Mouse (Mus musculus) hindbrain, embryonic 11.5 days (tissue): ENCODE data around the gene Cyp27a1. TPM values are rescaled to one million over a fixed set of nuclear protein-coding genes. Genes with fewer than 3 reads are reported as not detected.

Source experiments
- ATAC-seq: fragments of 200-750 bp; cut with Nextera tagmentation; 2 replicates; pipeline ENCODE4 v1.8.0; 2017; ENCODE audit warnings: mild to moderate bottlenecking, moderate TSS enrichment, moderate library complexity; ENCODE audit not compliant: low FRiP score
- DNase-seq: peaks from one replicate; pipeline ENCODE4 v3.0.0-alpha.2; 2015; ENCODE audit warnings: low spot score
- H3K27ac ChIP-seq: fragments of 300-500 bp; sonication (generic); 2 replicates; pipeline ENCODE4 v1.5.1; 2014; ENCODE audit warnings: mild to moderate bottlenecking, low read depth, low read length
- H3K27me3 ChIP-seq: fragments of 300-500 bp; sonication (generic); 2 replicates; pipeline ENCODE4 v1.6.1; 2014; ENCODE audit warnings: mild to moderate bottlenecking, low read length, moderate library complexity, mixed read lengths; ENCODE audit not compliant: control insufficient read depth, insufficient read depth
- H3K36me3 ChIP-seq: fragments of 300-500 bp; sonication (generic); 2 replicates; pipeline ENCODE4 v1.6.1; 2014; ENCODE audit warnings: mild to moderate bottlenecking, low read length, moderate library complexity, mixed read lengths; ENCODE audit not compliant: control insufficient read depth, insufficient read depth
- H3K4me1 ChIP-seq: fragments of 300-500 bp; sonication (generic); replicated peaks from 2 replicates; pipeline ENCODE4 v1.6.1; 2014; ENCODE audit warnings: low read length, mixed read lengths; ENCODE audit not compliant: control insufficient read depth, insufficient read depth
- H3K4me2 ChIP-seq: fragments of 300-500 bp; sonication (generic); replicated peaks from 2 replicates; pipeline ENCODE4 v1.6.1; 2014; ENCODE audit warnings: mild to moderate bottlenecking, low read depth, low read length
- H3K4me3 ChIP-seq: fragments of 300-500 bp; sonication (generic); 2 replicates; pipeline ENCODE4 v1.5.1; 2014; ENCODE audit warnings: low read depth, low read length
- H3K9ac ChIP-seq: fragments of 300-500 bp; sonication (generic); 2 replicates; pipeline ENCODE4 v1.6.1; 2014; ENCODE audit warnings: low read depth, low read length
- H3K9me3 ChIP-seq: fragments of 300-500 bp; sonication (generic); 2 replicates; pipeline ENCODE4 v1.6.1; 2016; ENCODE audit warnings: low read length; ENCODE audit not compliant: control insufficient read depth
- WGBS: fragments of 180-500 bp; shearing (Covaris S2); extraction: QIAGEN DNeasy Blood & Tissue Kit; methylation state at CpG from one replicate; pipeline ENCODE4 v1.1.7; 2014; 5-methylcytosine and 5-hydroxymethylcytosine counted together
- polyA plus RNA-seq: library from polyadenylated mRNA; unstranded; fragments of >200 nt; fragmentation: Nextera tagmentation; extraction: Ambion mirVana; gene quantifications from 2 replicates; pipeline ENCODE4 v1.2.1, GENCODE M21; 2014

Cyp27a1 gene
- polyA plus RNA-seq, 1 experiment from 2014 or later: 6.4 TPM

DNA sequence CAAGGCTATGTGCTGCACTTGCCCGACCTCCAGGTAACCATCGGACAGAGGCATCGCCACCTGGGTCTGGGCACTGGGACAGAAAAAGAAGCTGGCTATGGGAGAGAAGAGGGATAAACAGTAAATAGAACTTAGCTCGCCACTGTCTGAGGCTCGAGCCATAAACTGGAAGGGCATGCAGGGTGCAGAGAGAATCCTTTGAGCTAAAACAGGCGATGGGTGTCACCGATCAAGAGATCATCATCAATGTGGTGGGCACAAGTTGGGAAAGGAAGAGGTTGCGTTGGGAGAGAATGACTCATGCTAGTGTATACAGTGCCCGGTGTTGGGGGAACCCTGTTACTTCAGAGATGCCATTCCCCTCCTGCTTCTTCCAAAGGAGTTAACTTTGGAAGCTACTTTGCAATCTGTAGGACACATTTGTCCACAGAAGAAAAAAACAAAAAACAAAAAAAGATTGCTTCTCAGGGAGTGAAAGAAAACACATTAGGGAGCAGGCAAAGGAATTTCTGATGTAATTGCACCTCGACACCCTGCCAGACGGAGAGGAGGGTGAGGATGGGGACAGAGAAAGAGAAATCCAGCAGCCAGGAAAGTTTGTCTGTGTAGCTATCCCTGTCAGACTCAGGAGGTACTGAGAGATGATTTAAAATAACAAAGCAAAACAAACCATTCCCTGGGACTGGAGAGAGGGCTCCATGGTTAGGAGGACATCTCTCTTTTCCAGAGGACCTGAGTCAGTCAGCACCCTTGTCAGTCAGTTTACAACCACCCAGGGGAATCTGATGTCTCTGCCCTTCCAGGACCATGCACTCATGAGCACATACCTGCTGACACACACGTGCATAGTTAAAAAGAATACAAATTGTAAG is 721 bp downstream of the Cyp27a1 start:
- H3K4me3 ChIP-seq: peak overlapping the region; percentile 37
- H3K36me3 ChIP-seq: no peaks in the 10 kb centered on the region
- no peaks in the 10 kb centered on the region; the same call in 1 of the 2 replicates for H3K4me1 ChIP-seq
- H3K27ac ChIP-seq: no peak overlapping the region
- H3K4me2 ChIP-seq: peak overlapping the region; percentile 92
- no peak for DNase-seq
- H3K27me3 ChIP-seq: no peaks in the 10 kb centered on the region
- ATAC-seq: no peak
- peak overlapping the region; percentile 67 for H3K9ac ChIP-seq
- H3K9me3 ChIP-seq: no peaks in the 10 kb centered on the region
- WGBS: 39% methylated on average over 12 of the region's 12 CpGs

- WGBS: 72% methylated on average over 2 of the region's 2 CpGs
- H3K4me2 ChIP-seq: no peak overlapping the region
- no peak overlapping the region for H3K27ac ChIP-seq
- no peaks in the 10 kb centered on the region; the same call in 1 of the 2 replicates for H3K4me1 ChIP-seq
- H3K9ac ChIP-seq: no peak overlapping the region
- no peak for ATAC-seq
- no peak overlapping the region for H3K4me3 ChIP-seq
- no peaks in the 10 kb centered on the region for H3K27me3 ChIP-seq
- H3K9me3 ChIP-seq: no peaks in the 10 kb centered on the region
- no peak for DNase-seq
- H3K36me3 ChIP-seq: no peaks in the 10 kb centered on the region
Observed at GRCm38 (mm10) chr1:74714967-74715366, 1.6 kb downstream of the Cyp27a1 start.

- ATAC-seq: no peak
- Histone ChIP-seq H3K4me2 (no peak overlapping the region), H3K4me1 (no peaks in the 10 kb centered on the region; the same call in 1 of the 2 replicates), H3K9me3 (no peaks in the 10 kb centered on the region), H3K9ac (no peak overlapping the region), H3K27me3 (no peaks in the 10 kb centered on the region), H3K4me3 (no peak overlapping the region), H3K36me3 (no peaks in the 10 kb centered on the region), H3K27ac (no peak overlapping the region)
- DNase-seq: peak; percentile 14
- 63% methylated on average over 5 of the region's 5 CpGs for WGBS
Observed at GRCm38 (mm10) chr1:74715468-74715867, 2.1 kb downstream of the Cyp27a1 start.

DNA sequence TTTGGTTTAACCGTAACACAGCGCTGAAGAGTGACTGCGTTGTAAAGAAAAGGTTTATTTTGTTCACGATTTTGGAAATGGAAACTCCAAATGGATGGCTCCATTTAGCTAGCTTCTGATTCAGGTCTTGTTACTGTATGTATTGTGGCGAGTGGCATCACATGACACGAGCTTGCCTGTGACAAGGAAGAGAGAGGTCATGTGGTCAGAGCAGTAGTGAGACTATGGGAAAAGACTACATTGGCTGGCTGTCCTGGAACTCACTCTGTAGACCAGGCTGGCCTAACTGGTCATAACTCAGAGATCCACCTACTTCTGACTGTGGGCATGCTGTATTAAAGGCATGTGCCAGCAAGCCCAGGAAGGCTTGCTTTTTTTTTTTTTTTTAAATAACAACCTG is 2.5 kb downstream of the Cyp27a1 start:
- Histone ChIP-seq H3K9me3 (no peaks in the 10 kb centered on the region), H3K4me1 (no peaks in the 10 kb centered on the region; the same call in 1 of the 2 replicates), H3K4me3 (no peak overlapping the region), H3K4me2 (no peak overlapping the region), H3K27me3 (no peaks in the 10 kb centered on the region), H3K9ac (no peak overlapping the region), H3K36me3 (no peaks in the 10 kb centered on the region), H3K27ac (no peak overlapping the region)
- ATAC-seq: no peak
- DNase-seq: no peak
- 83% methylated on average over 6 of the region's 6 CpGs for WGBS

DNA sequence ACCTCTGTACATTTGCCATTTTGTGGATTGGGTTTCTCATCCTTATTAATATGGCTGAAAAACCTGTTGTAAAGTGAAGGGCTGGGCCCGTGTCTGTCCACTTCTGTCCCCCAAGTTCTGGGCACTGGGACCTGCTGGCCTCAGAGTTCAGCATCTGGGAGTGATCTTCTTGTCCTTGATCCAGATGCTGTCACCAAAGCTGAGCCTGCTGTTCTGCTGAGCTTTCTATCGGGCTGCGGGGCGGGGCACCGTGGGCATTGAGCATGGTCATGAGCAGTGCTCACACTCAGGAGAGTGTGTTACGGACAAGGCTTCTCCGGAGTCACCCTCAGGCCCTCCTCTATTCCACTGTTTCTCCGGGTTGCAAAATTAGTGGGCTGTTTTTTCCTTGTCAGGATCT is 4.7 kb downstream of the Cyp27a1 start:
- no peak overlapping the region for H3K4me3 ChIP-seq
- H3K27me3 ChIP-seq: no peaks in the 10 kb centered on the region
- no peaks in the 10 kb centered on the region for H3K36me3 ChIP-seq
- H3K9ac ChIP-seq: no peak overlapping the region
- no peak for DNase-seq
- WGBS: 84% methylated on average over 8 of the region's 8 CpGs
- ATAC-seq: no peak
- H3K27ac ChIP-seq: no peak overlapping the region
- no peak overlapping the region for H3K4me2 ChIP-seq
- H3K9me3 ChIP-seq: no peaks in the 10 kb centered on the region
- H3K4me1 ChIP-seq: no peaks in the 10 kb centered on the region; the same call in 1 of the 2 replicates

DNA sequence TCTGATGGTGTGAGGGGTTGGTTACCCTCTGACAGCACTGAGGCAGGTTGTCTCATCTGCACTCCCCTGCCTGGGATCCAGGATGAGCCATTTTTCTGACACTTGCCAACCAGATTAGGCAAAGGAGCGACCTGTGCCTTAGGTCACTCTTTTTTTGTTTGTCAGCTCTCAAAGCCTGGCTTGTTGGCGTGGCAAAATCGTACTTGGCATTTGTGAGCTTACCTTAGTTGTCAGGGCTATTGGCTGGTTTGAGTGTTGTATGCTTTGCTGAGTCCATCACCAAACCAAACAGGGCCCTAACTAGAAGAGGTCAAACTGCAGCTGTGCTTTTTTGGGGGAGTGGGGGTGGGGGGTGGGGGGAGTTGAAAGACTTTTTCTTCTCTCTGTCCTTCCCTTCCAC is 5.9 kb downstream of the Cyp27a1 start:
- ATAC-seq: no peak
- Histone ChIP-seq H3K4me1 (no peaks in the 10 kb centered on the region), H3K27me3 (no peaks in the 10 kb centered on the region), H3K27ac (no peak overlapping the region), H3K4me2 (no peak overlapping the region), H3K4me3 (no peak overlapping the region), H3K9me3 (no peaks in the 10 kb centered on the region), H3K9ac (no peak overlapping the region), H3K36me3 (no peaks in the 10 kb centered on the region)
- DNase-seq: no peak
- WGBS: 71% methylated on average over 3 of the region's 3 CpGs

DNA sequence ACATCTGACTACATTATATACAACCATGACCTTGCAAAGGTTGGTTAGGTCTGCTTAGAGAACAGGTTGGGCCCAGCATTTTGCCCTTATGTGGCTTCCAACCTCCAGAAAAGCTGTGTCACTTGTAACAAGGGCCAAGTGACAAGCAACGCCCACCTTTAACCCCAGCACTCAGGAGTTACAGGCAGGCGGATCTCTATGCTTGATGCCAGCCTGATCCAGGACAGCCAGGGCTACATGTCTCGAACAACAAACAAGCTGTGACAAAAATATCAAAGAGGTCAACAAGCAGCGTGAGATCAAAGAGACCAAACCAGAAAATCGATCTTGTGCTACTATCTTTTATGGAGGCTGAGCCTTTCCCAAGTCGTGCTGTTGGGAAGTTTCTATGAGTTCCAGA is 8.3 kb downstream of the Cyp27a1 start:
- WGBS: 82% methylated on average over 6 of the region's 6 CpGs
- Histone ChIP-seq H3K4me1 (no peaks in the 10 kb centered on the region), H3K9me3 (no peaks in the 10 kb centered on the region), H3K27me3 (no peaks in the 10 kb centered on the region), H3K4me2 (no peak overlapping the region), H3K4me3 (no peak overlapping the region), H3K9ac (no peak overlapping the region), H3K36me3 (no peaks in the 10 kb centered on the region), H3K27ac (no peak overlapping the region)
- DNase-seq (no peak), ATAC-seq (no peak)

DNA sequence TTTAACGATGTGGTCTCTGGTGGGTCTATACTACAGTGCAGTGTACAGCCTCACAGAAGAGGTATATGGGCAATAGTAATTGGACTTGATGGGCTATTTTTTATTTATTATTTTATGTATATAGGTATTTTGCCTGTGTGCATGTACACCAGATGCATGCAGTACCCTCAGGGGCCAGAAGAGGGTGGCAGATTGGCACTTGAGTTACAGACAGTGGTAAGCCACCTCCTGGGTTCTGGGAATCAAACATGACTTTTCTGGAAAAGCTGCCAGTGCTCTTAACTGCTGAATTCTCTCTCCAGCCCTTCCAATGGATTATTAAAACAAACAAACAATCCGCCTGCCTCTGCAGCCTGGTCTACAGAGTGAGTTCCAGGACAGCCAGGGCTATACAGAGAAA is 10.4 kb downstream of the Cyp27a1 start:
- no peak overlapping the region for H3K4me3 ChIP-seq
- 82% methylated on average over 2 of the region's 2 CpGs for WGBS
- ATAC-seq: no peak
- H3K27me3 ChIP-seq: no peaks in the 10 kb centered on the region
- no peak overlapping the region for H3K9ac ChIP-seq
- no peaks in the 10 kb centered on the region for H3K36me3 ChIP-seq
- H3K9me3 ChIP-seq: no peaks in the 10 kb centered on the region
- DNase-seq: peak; percentile 30
- H3K4me1 ChIP-seq: no peaks in the 10 kb centered on the region
- H3K4me2 ChIP-seq: no peak overlapping the region
- no peak overlapping the region for H3K27ac ChIP-seq

DNA sequence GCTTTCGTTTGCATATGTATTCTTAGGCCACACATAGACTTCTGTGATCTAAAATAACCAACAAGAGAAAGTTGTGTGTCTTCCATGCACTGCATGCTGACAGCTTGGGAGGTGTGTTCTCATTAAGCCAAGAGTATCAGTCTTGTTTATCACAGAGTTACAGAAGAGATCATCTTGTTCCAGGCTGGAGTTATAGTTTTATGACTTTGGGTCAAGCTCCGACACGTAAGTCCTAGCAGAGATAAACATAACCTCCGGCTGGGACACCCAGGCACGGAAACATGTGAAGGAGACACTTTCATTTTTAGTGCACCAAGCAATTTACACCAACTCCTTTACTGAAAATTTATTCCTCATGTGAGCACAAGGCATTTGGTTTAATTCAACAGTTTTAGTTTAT is 12.7 kb downstream of the Cyp27a1 start:
- Histone ChIP-seq H3K4me1 (no peaks in the 10 kb centered on the region), H3K4me2 (no peak overlapping the region), H3K4me3 (no peak overlapping the region), H3K9me3 (no peaks in the 10 kb centered on the region), H3K27ac (no peak overlapping the region), H3K36me3 (no peaks in the 10 kb centered on the region), H3K9ac (no peak overlapping the region), H3K27me3 (no peaks in the 10 kb centered on the region)
- WGBS: 85% methylated on average over 5 of the region's 5 CpGs
- ATAC-seq: no peak
- DNase-seq: no peak
